8 mouse cellular contexts compared by ENCODE assay signal in genomic region chr3:82875671-82876371, GRCm38 (mm10). TPM values are rescaled to one million over a fixed set of nuclear protein-coding genes. Genes with fewer than 3 reads are reported as not detected.
A peak's percentile ranks its signal among the peaks of the same experiment; 100 is the strongest.
DNase-seq lines count a peak whose midpoint lies in the region; ATAC-seq lines count a peak whose summit lies in the region.

No protein-coding gene starts in this region.

- 27% methylated on average over 69 of the region's 69 CpGs for WGBS in embryonic facial prominence, embryonic 15.5 days
- 23% methylated on average over 58 of the region's 69 CpGs for WGBS in hindbrain, embryonic 14.5 days
- WGBS in midbrain, embryonic 12.5 days = 24% methylated on average over 62 of the region's 69 CpGs

- peak overlapping the region; percentile 71 for H3K4me2 ChIP-seq in embryonic facial prominence, embryonic 15.5 days (replicated peaks)
- peak overlapping the region; percentile 59 for H3K4me2 ChIP-seq in hindbrain, embryonic 14.5 days (replicated peaks)
- peak overlapping the region; percentile 53 for H3K4me2 ChIP-seq in midbrain, embryonic 12.5 days (replicated peaks)

- peak; percentile 6 for DNase-seq in kidney, postnatal 14 days
- no peak for DNase-seq in kidney, postnatal 25 days
- DNase-seq in hindbrain, embryonic 14.5 days (ENCODE audit: low spot score) = no peak
- no peak for DNase-seq in spleen, postnatal 4 days (ENCODE audit: low spot score in 2 of 2)
- DNase-seq in cerebellum, adult 9-10 months = no peak
- no peak for DNase-seq in layer of hippocampus, adult 8-10 months (ENCODE audit: low spot score in 2 of 2)

- H3K27me3 ChIP-seq in embryonic facial prominence, embryonic 15.5 days = peaks cover 22% of the 10 kb centered on the region
- peaks cover 25% of the 10 kb centered on the region for H3K27me3 ChIP-seq in hindbrain, embryonic 14.5 days (ENCODE audit: control insufficient read depth, insufficient read depth, low read length)
- peaks cover 19% of the 10 kb centered on the region for H3K27me3 ChIP-seq in midbrain, embryonic 12.5 days

- H3K9ac ChIP-seq in embryonic facial prominence, embryonic 15.5 days = no peak overlapping the region
- H3K9ac ChIP-seq in hindbrain, embryonic 14.5 days = no peak overlapping the region
- no peak overlapping the region for H3K9ac ChIP-seq in midbrain, embryonic 12.5 days (replicated peaks)

- peaks cover 10% of the 10 kb centered on the region for H3K4me1 ChIP-seq in embryonic facial prominence, embryonic 15.5 days
- 0 out of 2 replicates have a peak, but pooled peaks cover 6% of the 10 kb centered on the region for H3K4me1 ChIP-seq in hindbrain, embryonic 14.5 days (replicated peaks; ENCODE audit: control insufficient read depth, insufficient read depth, low read length)
- H3K4me1 ChIP-seq in midbrain, embryonic 12.5 days = 0 out of 2 replicates have a peak, but pooled peaks cover 4% of the 10 kb centered on the region

- H3K4me3 ChIP-seq in embryonic facial prominence, embryonic 15.5 days (replicated peaks) = peak overlapping the region; percentile 46
- H3K4me3 ChIP-seq in hindbrain, embryonic 14.5 days (replicated peaks; ENCODE audit: low read length) = peak overlapping the region; percentile 40
- peak overlapping the region; percentile 41 for H3K4me3 ChIP-seq in midbrain, embryonic 12.5 days

- no peaks in the 10 kb centered on the region for H3K36me3 ChIP-seq in embryonic facial prominence, embryonic 15.5 days
- no peaks in the 10 kb centered on the region for H3K36me3 ChIP-seq in hindbrain, embryonic 14.5 days (replicated peaks; ENCODE audit: control insufficient read depth, insufficient read depth)
- H3K36me3 ChIP-seq in midbrain, embryonic 12.5 days = no peaks in the 10 kb centered on the region

- no peaks in the 10 kb centered on the region for H3K9me3 ChIP-seq in embryonic facial prominence, embryonic 15.5 days (replicated peaks)
- no peaks in the 10 kb centered on the region for H3K9me3 ChIP-seq in hindbrain, embryonic 14.5 days (ENCODE audit: control insufficient read depth, low read length)
- no peaks in the 10 kb centered on the region for H3K9me3 ChIP-seq in midbrain, embryonic 12.5 days

- H3K27ac ChIP-seq in embryonic facial prominence, embryonic 15.5 days (replicated peaks) = no peak overlapping the region
- no peak overlapping the region for H3K27ac ChIP-seq in hindbrain, embryonic 14.5 days
- H3K27ac ChIP-seq in midbrain, embryonic 12.5 days (replicated peaks) = no peak overlapping the region

- ATAC-seq in embryonic facial prominence, embryonic 15.5 days (ENCODE audit: insufficient number of reproducible peaks, low FRiP score, low TSS enrichment, low read depth) = no peak
- peak; percentile 53 for ATAC-seq in hindbrain, embryonic 14.5 days (ENCODE audit: low FRiP score)
- peak; percentile 80 for ATAC-seq in midbrain, embryonic 12.5 days (ENCODE audit: low FRiP score, low read depth)

RNA-seq across cellular contexts. Expression of gene Rbm46, which starts 0.5 kb away (rescaled TPM):
- polyA plus RNA-seq in embryonic facial prominence, embryonic 15.5 days (2015; fragmentation: Nextera tagmentation; extraction: Ambion mirVana) = 2.9 and 3.3 TPM in 2 replicates
- polyA plus RNA-seq in hindbrain, embryonic 14.5 days (2014; fragmentation: Nextera tagmentation; extraction: Ambion mirVana) = 1.6 and 2.3 TPM in 2 replicates
- 3.7 and 4.6 TPM in 2 replicates for polyA plus RNA-seq in midbrain, embryonic 12.5 days (2016; fragmentation: Nextera tagmentation; extraction: Ambion mirVana)
- total RNA-seq in layer of hippocampus, adult 8-10 months (2022) = 1 to 10 TPM in 2 of 4 experiments, under 1 TPM in 2; 0.64 to 1.7 (median 1.2) TPM

RNA-seq across cellular contexts. Expression of gene Lrat, which starts 28.0 kb away (rescaled TPM):
- polyA plus RNA-seq in embryonic facial prominence, embryonic 15.5 days (2015; fragmentation: Nextera tagmentation; extraction: Ambion mirVana) = 0.68 TPM in 2 replicates
- 0.17 and 0.30 TPM in 2 replicates for polyA plus RNA-seq in hindbrain, embryonic 14.5 days (2014; fragmentation: Nextera tagmentation; extraction: Ambion mirVana)
- polyA plus RNA-seq in midbrain, embryonic 12.5 days (2016; fragmentation: Nextera tagmentation; extraction: Ambion mirVana) = 0.03 TPM in 1 of 2 replicates, not detected in the other
- total RNA-seq in layer of hippocampus, adult 8-10 months (2022) = under 1 TPM; 0.06 to 0.08 (median 0.07) TPM
